Mouse (Mus musculus) C2C12 (cell line): ENCODE measurements at regions not wholly inside any gene's neighbourhood (a gene's known extent, or its start where the extent isn't known, plus 50 kb on each side); places are given as distances from the start of the nearest gene placed in this dataset.

Experiments used
- CTCF ChIP-seq: IDR thresholded peaks from one replicate; pipeline ENCODE4 v1.5.1; 2011; ENCODE audit not compliant: control insufficient read depth, insufficient read depth, insufficient read length
- FOSL1 ChIP-seq: IDR thresholded peaks from one replicate; pipeline ENCODE4 v1.8.0; 2011; ENCODE audit warnings: mild to moderate bottlenecking, low read length; ENCODE audit not compliant: poor library complexity, insufficient read depth, severe bottlenecking
- MAX ChIP-seq: IDR thresholded peaks from one replicate; pipeline ENCODE4 v1.6.1; 2011; ENCODE audit warnings: mild to moderate bottlenecking, control low read depth
- MYOD1 ChIP-seq: IDR thresholded peaks from one replicate; pipeline ENCODE4 v1.6.1; 2011; ENCODE audit warnings: low read depth; ENCODE audit not compliant: control insufficient read depth, insufficient read length
- MYOG ChIP-seq: IDR thresholded peaks from one replicate; pipeline ENCODE4 v1.6.1; 2011; ENCODE audit not compliant: control insufficient read depth, insufficient read length; ENCODE audit errors: extremely low read depth
- USF1 ChIP-seq: IDR thresholded peaks from one replicate; pipeline ENCODE4 v1.6.1; 2011; ENCODE audit warnings: low read depth, mild to moderate bottlenecking, control low read depth, moderate library complexity

DNA sequence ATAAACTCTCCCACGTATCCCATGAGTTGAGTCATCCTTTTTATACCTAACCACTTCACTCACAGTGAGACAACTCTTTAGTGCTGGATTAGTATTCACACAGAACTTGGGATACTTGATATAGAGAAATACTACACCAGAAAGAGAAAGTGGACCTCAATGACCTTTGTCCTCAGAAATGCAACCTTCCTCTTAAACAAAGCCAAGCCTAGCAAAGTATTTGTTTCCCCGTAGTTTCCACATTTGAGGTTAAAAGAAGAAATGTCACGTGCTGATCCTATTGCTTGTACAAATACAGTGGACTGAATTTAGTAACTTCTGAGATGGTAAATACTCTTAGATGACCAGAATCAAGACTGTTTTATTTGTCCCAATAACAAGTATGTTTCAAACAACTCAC, 464.8 kb downstream of the Klf5 start:
- TF ChIP-seq USF1 (peak; percentile 93), CTCF (no peak), MAX (no peak), MYOG (no peak), FOSL1 (no peak), MYOD1 (no peak)
